Mouse (Mus musculus): ENCODE measurements around the gene Myo1e. TPM values are rescaled to one million over a fixed set of nuclear protein-coding genes. Genes with fewer than 3 reads are reported as not detected.

Gene Myo1e
- polyA plus RNA-seq, 2 experiments: 1.1 to 1.8 TPM

- Histone ChIP-seq H3K27ac (no peak overlapping the region), H3K36me3 (replicated peaks; ENCODE audit: control insufficient read depth, insufficient read depth, low read depth) (no peaks in the 10 kb centered on the region), H3K4me3 (ENCODE audit: insufficient read depth in 1 of 2, low read depth in 2 of 2, low read length in 2 of 2) (no peak overlapping the region), H3K4me2 (ENCODE audit: low read depth) (no peak overlapping the region), H3K27me3 (ENCODE audit: control insufficient read depth, insufficient read depth, low read length) (no peaks in the 10 kb centered on the region), H3K4me1 (replicated peaks; ENCODE audit: control insufficient read depth in 2 of 2, insufficient read depth in 2 of 2, low read length in 1 of 2) (peaks cover 0 to 19% of the 10 kb centered on the region in 2 experiments; a peak in 3 of 4 replicates), H3K9me3 (ENCODE audit: control insufficient read depth, low read length) (no peaks in the 10 kb centered on the region), H3K9ac (replicated peaks) (no peak overlapping the region)
- TF ChIP-seq EP300 (IDR thresholded peaks at IDR 0.05; ENCODE audit: low read depth): no peak
- ATAC-seq (ENCODE audit: insufficient read depth) (no peak), DNase-seq (ENCODE audit: low read depth in 3 of 3, low spot score in 3 of 3) (no peak)
- WGBS (ENCODE audit: insufficient replicate concordance): 53% methylated on average over 7 of the region's 7 CpGs
These were observed 37.0 kb downstream of the Myo1e start for GRCm38 (mm10) chr9:70244115-70244514.

- Histone ChIP-seq H3K4me3 (ENCODE audit: insufficient read depth in 1 of 2, low read depth in 2 of 2, low read length in 2 of 2) (no peak overlapping the region), H3K27ac (no peak overlapping the region), H3K36me3 (replicated peaks; ENCODE audit: control insufficient read depth, insufficient read depth, low read depth) (no peaks in the 10 kb centered on the region), H3K4me1 (replicated peaks; ENCODE audit: control insufficient read depth in 2 of 2, insufficient read depth in 2 of 2, low read length in 1 of 2) (peaks cover 0 to 19% of the 10 kb centered on the region in 2 experiments; a peak in 3 of 4 replicates), H3K9me3 (ENCODE audit: control insufficient read depth, low read length) (no peaks in the 10 kb centered on the region), H3K9ac (replicated peaks) (no peak overlapping the region), H3K27me3 (ENCODE audit: control insufficient read depth, insufficient read depth, low read length) (no peaks in the 10 kb centered on the region), H3K4me2 (ENCODE audit: low read depth) (no peak overlapping the region)
- DNase-seq (ENCODE audit: low read depth in 3 of 3, low spot score in 3 of 3): no peak
- no peak for ATAC-seq (ENCODE audit: insufficient read depth)
- TF ChIP-seq CTCF (IDR thresholded peaks at IDR 0.05; ENCODE audit: low read depth): no peak
- TF ChIP-seq EP300 (IDR thresholded peaks at IDR 0.05; ENCODE audit: low read depth): no peak
- 73% methylated on average over 9 of the region's 9 CpGs for WGBS (ENCODE audit: insufficient replicate concordance)
These were observed 37.9 kb downstream of the Myo1e start for GRCm38 (mm10) chr9:70245040-70245439.

GRCm38 (mm10) chr9:70246427-70246826 lies 39.3 kb downstream of the Myo1e start:
- WGBS (ENCODE audit: insufficient replicate concordance): 56% methylated on average over 10 of the region's 10 CpGs
- no peak overlapping the region for H3K27ac ChIP-seq
- H3K4me3 ChIP-seq (ENCODE audit: insufficient read depth in 1 of 2, low read depth in 2 of 2, low read length in 2 of 2): no peak overlapping the region
- no peak overlapping the region for H3K9ac ChIP-seq (replicated peaks)
- no peak for ATAC-seq (ENCODE audit: insufficient read depth)
- TF ChIP-seq CTCF (IDR thresholded peaks at IDR 0.05; ENCODE audit: low read depth) (no peak), EP300 (IDR thresholded peaks at IDR 0.05; ENCODE audit: low read depth) (no peak)
- H3K4me1 ChIP-seq (replicated peaks; ENCODE audit: control insufficient read depth in 2 of 2, insufficient read depth in 2 of 2, low read length in 1 of 2): peaks cover 0 to 16% of the 10 kb centered on the region in 2 experiments; a peak in 3 of 4 replicates
- no peaks in the 10 kb centered on the region for H3K27me3 ChIP-seq (ENCODE audit: control insufficient read depth, insufficient read depth, low read length)
- H3K36me3 ChIP-seq (replicated peaks; ENCODE audit: control insufficient read depth, insufficient read depth, low read depth): no peaks in the 10 kb centered on the region
- no peak for DNase-seq (ENCODE audit: low read depth in 3 of 3, low spot score in 3 of 3)
- H3K4me2 ChIP-seq (ENCODE audit: low read depth): no peak overlapping the region
- H3K9me3 ChIP-seq (ENCODE audit: control insufficient read depth, low read length): no peaks in the 10 kb centered on the region

- WGBS (ENCODE audit: insufficient replicate concordance): 65% methylated on average over 6 of the region's 6 CpGs
- Histone ChIP-seq H3K4me3 (ENCODE audit: insufficient read depth in 1 of 2, low read depth in 2 of 2, low read length in 2 of 2) (no peak overlapping the region), H3K27me3 (ENCODE audit: control insufficient read depth, insufficient read depth, low read length) (no peaks in the 10 kb centered on the region)
These were observed 40.9 kb downstream of the Myo1e start for GRCm38 (mm10) chr9:70248046-70248445.

GRCm38 (mm10) chr9:70248826-70249225 lies 41.7 kb downstream of the Myo1e start:
- DNase-seq (ENCODE audit: low read depth in 3 of 3, low spot score in 3 of 3) (no peak), ATAC-seq (ENCODE audit: insufficient read depth) (no peak)
- TF ChIP-seq EP300 (IDR thresholded peaks at IDR 0.05; ENCODE audit: low read depth) (no peak), CTCF (IDR thresholded peaks at IDR 0.05; ENCODE audit: low read depth) (no peak)
- Histone ChIP-seq H3K4me1 (replicated peaks; ENCODE audit: control insufficient read depth in 2 of 2, insufficient read depth in 2 of 2, low read length in 1 of 2) (0 out of 4 replicates have a peak, but pooled peaks cover 0 to 2% of the 10 kb centered on the region in 2 experiments), H3K27me3 (ENCODE audit: control insufficient read depth, insufficient read depth, low read length) (no peaks in the 10 kb centered on the region), H3K4me3 (ENCODE audit: insufficient read depth in 1 of 2, low read depth in 2 of 2, low read length in 2 of 2) (no peak overlapping the region), H3K36me3 (replicated peaks; ENCODE audit: control insufficient read depth, insufficient read depth, low read depth) (no peaks in the 10 kb centered on the region), H3K9me3 (ENCODE audit: control insufficient read depth, low read length) (no peaks in the 10 kb centered on the region), H3K9ac (replicated peaks) (no peak overlapping the region), H3K4me2 (ENCODE audit: low read depth) (no peak overlapping the region), H3K27ac (no peak overlapping the region)
- WGBS (ENCODE audit: insufficient replicate concordance): 59% methylated on average over 4 of the region's 4 CpGs

More at GRCm38 (mm10) chr9:70248046-70248445, 40.9 kb downstream of the Myo1e start:
- no peak overlapping the region for H3K4me2 ChIP-seq (ENCODE audit: low read depth)
- DNase-seq (ENCODE audit: low read depth in 3 of 3, low spot score in 3 of 3): no peak
- TF ChIP-seq EP300 (IDR thresholded peaks at IDR 0.05; ENCODE audit: low read depth) (no peak), CTCF (IDR thresholded peaks at IDR 0.05; ENCODE audit: low read depth) (no peak)
- ATAC-seq (ENCODE audit: insufficient read depth): no peak
- H3K27ac ChIP-seq: no peak overlapping the region
- no peaks in the 10 kb centered on the region for H3K9me3 ChIP-seq (ENCODE audit: control insufficient read depth, low read length)
- H3K36me3 ChIP-seq (replicated peaks; ENCODE audit: control insufficient read depth, insufficient read depth, low read depth): no peaks in the 10 kb centered on the region
- H3K9ac ChIP-seq (replicated peaks): no peak overlapping the region
- H3K4me1 ChIP-seq (replicated peaks; ENCODE audit: control insufficient read depth in 2 of 2, insufficient read depth in 2 of 2, low read length in 1 of 2): peaks cover 0 to 8% of the 10 kb centered on the region in 2 experiments; a peak in 2 of 4 replicates
